Mouse (Mus musculus) intestine, embryonic 14.5 days (tissue): ENCODE measurements around the gene Spg7. TPM values are rescaled to one million over a fixed set of nuclear protein-coding genes. Genes with fewer than 3 reads are reported as not detected.
A peak's percentile ranks its signal among the peaks of the same experiment; 100 is the strongest.

Experiments
- ATAC-seq: fragments of 200-750 bp; cut with Nextera tagmentation; replicated peaks from 2 replicates; pipeline ENCODE4 v1.8.0; 2017; ENCODE audit warnings: low read depth, moderate number of reproducible peaks, moderate TSS enrichment, moderate library complexity; ENCODE audit not compliant: low FRiP score, low TSS enrichment
- DNase-seq: peaks from one replicate; pipeline ENCODE4 v3.0.0-alpha.2; 2018; ENCODE audit warnings: low spot score
- H3K27ac ChIP-seq: fragments of 300-500 bp; sonication (generic); 2 replicates; pipeline ENCODE4 v1.5.1; 2014; ENCODE audit warnings: low read depth, mild to moderate bottlenecking, control low read depth
- H3K27me3 ChIP-seq: fragments of 300-500 bp; sonication (generic); replicated peaks from 2 replicates; pipeline ENCODE4 v1.6.1; 2014; ENCODE audit warnings: low read length, control low read depth; ENCODE audit not compliant: control insufficient read depth, insufficient read depth
- H3K36me3 ChIP-seq: fragments of 300-500 bp; sonication (generic); 2 replicates; pipeline ENCODE4 v1.6.1; 2014; ENCODE audit warnings: low read length, control low read depth; ENCODE audit not compliant: control insufficient read depth, insufficient read depth
- H3K4me1 ChIP-seq: fragments of 300-500 bp; sonication (generic); replicated peaks from 2 replicates; pipeline ENCODE4 v1.6.1; 2014; ENCODE audit warnings: low read length, control low read depth, mixed read lengths; ENCODE audit not compliant: control insufficient read depth, insufficient read depth
- H3K4me2 ChIP-seq: fragments of 300-500 bp; sonication (generic); 2 replicates; pipeline ENCODE4 v1.6.1; 2014; ENCODE audit warnings: low read length
- H3K4me3 ChIP-seq: fragments of 300-500 bp; sonication (generic); 2 replicates; pipeline ENCODE4 v1.5.1; 2014; ENCODE audit warnings: low read depth, low read length, control low read depth, mixed read lengths
- H3K9ac ChIP-seq: fragments of 300-500 bp; sonication (generic); 2 replicates; pipeline ENCODE4 v1.6.1; 2014; ENCODE audit warnings: mild to moderate bottlenecking, low read length
- H3K9me3 ChIP-seq: fragments of 300-500 bp; sonication (generic); 2 replicates; pipeline ENCODE4 v1.6.1; 2016; ENCODE audit warnings: low read length, control low read depth; ENCODE audit not compliant: control insufficient read depth
- WGBS: fragments of 180-500 bp; shearing (Covaris S2); extraction: QIAGEN DNeasy Blood & Tissue Kit; methylation state at CpG from one replicate; pipeline ENCODE4 v1.1.7; 2014; 5-methylcytosine and 5-hydroxymethylcytosine counted together
- polyA plus RNA-seq: library from polyadenylated mRNA; unstranded; fragments of >200 nt; fragmentation: Nextera tagmentation; extraction: Ambion mirVana; gene quantifications from 2 replicates; pipeline ENCODE4 v1.2.1, GENCODE M21; 2014

Gene Spg7
- polyA plus RNA-seq, 1 experiment from 2014 or later = 47.2 TPM

DNA sequence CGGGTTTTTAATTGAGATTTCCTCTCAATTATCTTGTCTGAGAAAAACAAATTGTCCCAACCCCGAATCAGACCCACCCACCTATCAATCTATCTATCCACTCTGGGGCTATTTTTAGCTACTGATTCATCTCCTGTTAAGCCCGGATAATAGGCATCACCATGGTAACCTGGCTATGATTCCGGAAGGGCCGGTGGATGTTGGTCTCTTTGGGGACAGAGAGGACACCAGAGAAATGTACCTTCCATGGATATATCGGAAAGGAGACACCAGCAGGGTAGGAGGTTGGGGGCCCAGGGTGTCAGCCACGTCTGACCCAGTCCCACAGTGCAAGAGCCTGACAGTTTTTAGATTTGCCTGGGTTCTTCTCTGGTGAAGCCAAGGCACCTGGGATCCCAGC lies 72.7 kb downstream of the Spg7 start:
- ATAC-seq (no peak), DNase-seq (no peak)
- no peaks in the 10 kb centered on the region for H3K27me3 ChIP-seq
- H3K4me2 ChIP-seq = no peak overlapping the region
- no peak overlapping the region for H3K4me3 ChIP-seq
- no peaks in the 10 kb centered on the region for H3K9me3 ChIP-seq
- H3K9ac ChIP-seq = no peak overlapping the region
- 42% methylated on average over 7 of the region's 7 CpGs for WGBS
- no peaks in the 10 kb centered on the region for H3K36me3 ChIP-seq
- H3K27ac ChIP-seq = no peak overlapping the region
- peaks cover 16% of the 10 kb centered on the region for H3K4me1 ChIP-seq

DNA sequence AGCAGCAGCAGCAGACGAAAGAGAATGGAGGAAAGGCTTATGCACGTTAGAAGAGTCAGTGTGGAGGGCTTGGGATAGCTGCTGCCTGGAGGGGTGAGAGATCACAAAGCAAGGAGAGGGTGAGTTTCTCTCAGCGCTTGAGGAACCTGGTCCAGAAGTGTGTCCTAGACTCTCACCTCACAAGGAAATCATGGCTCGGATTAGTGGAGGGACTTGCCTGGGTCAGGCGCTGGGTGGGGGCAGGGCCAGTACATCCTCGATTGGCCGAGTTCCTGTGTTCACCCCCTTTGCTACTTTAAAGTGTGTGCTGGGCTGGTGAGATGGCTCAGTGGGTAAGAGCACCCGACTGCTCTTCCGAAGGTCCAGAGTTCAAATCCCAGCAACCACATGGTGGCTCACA lies 73.1 kb downstream of the Spg7 start:
- no peaks in the 10 kb centered on the region for H3K9me3 ChIP-seq
- peaks cover 16% of the 10 kb centered on the region for H3K4me1 ChIP-seq
- H3K27ac ChIP-seq = no peak overlapping the region
- no peak overlapping the region for H3K9ac ChIP-seq
- DNase-seq = no peak
- H3K4me3 ChIP-seq = no peak overlapping the region
- no peaks in the 10 kb centered on the region for H3K36me3 ChIP-seq
- no peak for ATAC-seq
- H3K4me2 ChIP-seq = no peak overlapping the region
- H3K27me3 ChIP-seq = no peaks in the 10 kb centered on the region
- WGBS = 50% methylated on average over 9 of the region's 9 CpGs

DNA sequence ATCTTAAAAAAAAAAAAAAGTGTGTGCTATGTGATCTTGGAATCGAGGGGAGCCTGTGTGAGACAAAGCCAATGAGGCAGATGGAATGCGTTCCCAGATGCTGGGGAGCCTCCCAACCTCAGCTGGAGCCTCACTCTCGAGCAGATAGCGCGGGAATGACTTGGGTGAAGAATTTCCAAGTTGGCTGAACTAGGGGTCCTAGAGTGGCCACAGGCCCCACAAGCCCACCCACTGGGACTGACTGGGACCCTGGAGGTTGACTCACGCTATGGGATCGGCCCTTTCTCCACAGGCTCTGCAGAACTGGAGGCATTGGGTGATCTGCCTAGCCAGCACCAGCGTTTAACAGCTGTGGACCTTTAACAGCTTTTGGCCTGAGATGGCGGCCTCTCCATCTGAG lies 73.5 kb downstream of the Spg7 start:
- ATAC-seq (no peak), DNase-seq (no peak)
- 76% methylated on average over 9 of the region's 9 CpGs for WGBS
- Histone ChIP-seq H3K4me3 (no peak overlapping the region), H3K4me2 (no peak overlapping the region), H3K9me3 (no peaks in the 10 kb centered on the region), H3K9ac (no peak overlapping the region), H3K4me1 (peaks cover 16% of the 10 kb centered on the region), H3K36me3 (no peaks in the 10 kb centered on the region), H3K27ac (no peak overlapping the region), H3K27me3 (no peaks in the 10 kb centered on the region)

DNA sequence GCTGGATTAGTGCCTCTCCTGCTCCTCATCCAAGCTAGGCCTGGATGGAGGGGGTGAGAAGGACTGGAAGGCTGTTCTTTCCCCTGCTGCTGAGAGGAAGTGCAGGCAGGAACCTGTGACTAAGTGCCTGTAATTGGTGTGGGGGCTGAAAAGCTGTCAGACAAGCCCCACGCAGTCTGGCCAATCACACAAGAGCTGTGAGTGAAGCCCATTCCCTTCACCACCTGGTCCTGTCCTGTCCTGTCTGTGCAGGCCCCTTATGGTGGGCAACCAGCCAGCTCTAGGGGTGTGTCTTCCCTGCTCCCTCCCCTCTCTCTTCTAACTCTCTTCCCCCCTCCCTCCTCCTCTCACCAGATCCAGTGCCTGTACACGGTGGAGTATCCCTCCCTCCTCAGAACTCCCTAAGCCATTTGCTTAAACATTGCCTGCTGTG lies 74.9 kb downstream of the Spg7 start:
- H3K9ac ChIP-seq = no peak overlapping the region
- no peaks in the 10 kb centered on the region for H3K36me3 ChIP-seq
- peak overlapping the region; percentile 87 for H3K27ac ChIP-seq
- no peak overlapping the region for H3K4me3 ChIP-seq
- H3K4me1 ChIP-seq = peaks cover 25% of the 10 kb centered on the region
- 0% methylated on average over 2 of the region's 2 CpGs for WGBS
- H3K27me3 ChIP-seq = no peaks in the 10 kb centered on the region
- ATAC-seq = peak; percentile 93
- peak overlapping the region; percentile 18; the same call in 1 of the 2 replicates for H3K4me2 ChIP-seq
- H3K9me3 ChIP-seq = no peaks in the 10 kb centered on the region
- DNase-seq = peak; percentile 80

DNA sequence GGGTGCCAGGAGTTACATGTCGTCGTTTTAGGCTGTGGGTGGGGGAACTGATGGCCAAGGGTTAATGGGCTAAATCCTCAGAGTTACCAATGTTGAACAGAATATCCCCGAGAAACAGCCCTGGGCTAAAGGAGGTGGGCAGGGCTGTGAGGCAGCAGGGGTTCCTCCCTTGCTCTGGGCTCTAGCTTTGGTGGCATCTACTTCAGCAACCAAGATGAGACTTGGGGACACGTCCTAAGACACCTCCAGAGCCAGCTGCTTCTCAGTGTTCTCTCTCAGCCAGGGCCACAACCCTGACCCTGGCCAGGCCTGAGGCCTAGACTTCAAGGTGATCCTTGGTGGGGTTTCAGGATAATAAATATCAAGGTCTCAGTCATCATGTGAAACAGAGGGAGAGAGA lies 76.0 kb downstream of the Spg7 start:
- ATAC-seq (no peak), DNase-seq (no peak)
- Histone ChIP-seq H3K4me1 (peaks cover 25% of the 10 kb centered on the region), H3K27me3 (no peaks in the 10 kb centered on the region), H3K9me3 (no peaks in the 10 kb centered on the region), H3K9ac (no peak overlapping the region), H3K4me2 (no peak overlapping the region), H3K36me3 (no peaks in the 10 kb centered on the region), H3K27ac (no peak overlapping the region), H3K4me3 (no peak overlapping the region)
- WGBS = 72% methylated on average over 4 of the region's 4 CpGs

DNA sequence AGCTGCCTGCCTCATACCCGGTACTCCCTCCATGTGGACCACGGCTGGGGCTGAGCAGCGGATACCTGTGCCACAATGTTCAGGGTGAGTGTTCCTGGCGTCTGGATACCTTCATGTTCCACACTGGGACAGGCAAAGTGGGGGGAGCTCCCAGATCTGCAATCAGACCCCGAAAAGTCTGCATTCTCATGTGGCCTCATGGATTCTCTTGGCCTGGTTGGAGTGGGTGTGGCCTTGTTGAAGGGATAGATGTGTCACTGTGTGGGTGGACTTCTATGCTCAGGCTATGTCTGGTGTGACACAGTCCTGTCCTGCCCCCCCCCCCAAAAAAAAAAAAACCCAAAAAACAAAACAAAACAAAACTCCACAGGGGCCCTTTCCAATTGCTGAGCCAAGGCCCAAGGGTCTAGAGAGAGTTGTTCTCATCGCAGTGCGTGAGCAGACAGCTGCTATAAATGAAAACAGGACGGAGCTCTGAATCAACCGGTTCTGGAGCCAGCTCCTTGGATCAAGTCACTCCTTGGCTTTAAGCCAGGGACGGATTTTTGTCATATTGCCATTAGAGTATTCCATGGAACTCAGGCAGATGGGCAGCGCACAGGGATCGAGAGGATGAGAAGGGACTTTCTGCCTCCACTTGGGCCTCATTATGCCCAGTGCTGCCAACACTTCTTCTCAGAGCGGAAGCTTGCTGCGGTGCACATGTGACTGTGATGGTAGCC lies 79.2 kb downstream of the Spg7 start:
- 67% methylated on average over 14 of the region's 14 CpGs for WGBS
- no peak overlapping the region for H3K9ac ChIP-seq
- ATAC-seq (no peak), DNase-seq (no peak)
- H3K27ac ChIP-seq = peak overlapping the region; percentile 78
- H3K36me3 ChIP-seq = no peaks in the 10 kb centered on the region
- no peaks in the 10 kb centered on the region for H3K27me3 ChIP-seq
- H3K4me3 ChIP-seq = no peak overlapping the region
- peaks cover 28% of the 10 kb centered on the region for H3K4me1 ChIP-seq
- H3K4me2 ChIP-seq = no peak overlapping the region
- no peaks in the 10 kb centered on the region for H3K9me3 ChIP-seq

DNA sequence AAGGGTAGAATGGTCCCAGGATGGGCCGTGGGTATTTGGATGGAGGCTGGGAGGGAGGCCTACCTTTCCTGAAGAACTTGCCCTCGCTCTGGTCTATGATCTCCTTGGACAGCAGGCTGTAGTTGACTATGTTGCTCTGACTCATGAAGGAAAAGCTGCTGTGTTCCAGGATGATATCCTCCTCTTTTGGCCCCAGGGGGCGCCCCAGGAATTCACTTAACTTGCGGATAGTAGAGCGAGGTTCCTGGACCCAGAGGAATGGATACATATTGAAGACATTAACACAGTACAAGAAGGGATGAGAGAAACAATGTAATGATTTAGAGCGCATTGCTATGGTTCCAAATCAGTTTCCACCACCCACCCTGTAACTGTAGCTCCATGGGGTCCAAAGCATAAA lies 82.5 kb downstream of the Spg7 start:
- Histone ChIP-seq H3K4me1 (peaks cover 12% of the 10 kb centered on the region; the same call in 1 of the 2 replicates), H3K36me3 (no peaks in the 10 kb centered on the region), H3K9me3 (no peaks in the 10 kb centered on the region), H3K4me2 (no peak overlapping the region), H3K27me3 (no peaks in the 10 kb centered on the region), H3K9ac (no peak overlapping the region), H3K4me3 (no peak overlapping the region), H3K27ac (no peak overlapping the region)
- WGBS = 56% methylated on average over 6 of the region's 6 CpGs
- no peak for DNase-seq
- no peak for ATAC-seq

DNA sequence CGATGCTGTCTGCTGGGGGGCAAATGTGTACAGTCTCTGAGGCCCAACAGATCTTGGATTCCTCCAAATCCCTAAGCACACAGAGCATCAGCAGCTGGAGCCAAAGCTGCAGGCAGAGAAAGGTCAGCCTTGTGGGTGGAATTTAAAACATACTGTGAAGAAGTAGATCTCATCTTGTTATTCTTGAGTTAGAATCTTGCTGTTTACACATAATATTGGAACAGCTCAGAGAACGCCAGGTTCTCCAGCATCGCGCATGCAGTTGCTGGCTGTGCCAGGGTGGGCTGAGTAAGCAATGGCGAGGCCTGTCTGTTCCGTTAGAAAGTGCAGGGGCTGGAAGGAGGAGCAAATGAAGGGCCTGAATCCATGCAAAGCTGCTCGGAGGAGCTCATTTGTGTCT lies 83.6 kb downstream of the Spg7 start:
- WGBS = 53% methylated on average over 7 of the region's 7 CpGs
- Histone ChIP-seq H3K4me1 (peaks cover 18% of the 10 kb centered on the region), H3K4me3 (no peak overlapping the region), H3K27ac (peak overlapping the region; percentile 19), H3K27me3 (no peaks in the 10 kb centered on the region), H3K4me2 (no peak overlapping the region), H3K36me3 (no peaks in the 10 kb centered on the region), H3K9ac (no peak overlapping the region), H3K9me3 (no peaks in the 10 kb centered on the region)
- ATAC-seq = no peak
- DNase-seq = no peak
